ENCODE assay signal across 8 mouse cellular contexts in the genomic region with DNA sequence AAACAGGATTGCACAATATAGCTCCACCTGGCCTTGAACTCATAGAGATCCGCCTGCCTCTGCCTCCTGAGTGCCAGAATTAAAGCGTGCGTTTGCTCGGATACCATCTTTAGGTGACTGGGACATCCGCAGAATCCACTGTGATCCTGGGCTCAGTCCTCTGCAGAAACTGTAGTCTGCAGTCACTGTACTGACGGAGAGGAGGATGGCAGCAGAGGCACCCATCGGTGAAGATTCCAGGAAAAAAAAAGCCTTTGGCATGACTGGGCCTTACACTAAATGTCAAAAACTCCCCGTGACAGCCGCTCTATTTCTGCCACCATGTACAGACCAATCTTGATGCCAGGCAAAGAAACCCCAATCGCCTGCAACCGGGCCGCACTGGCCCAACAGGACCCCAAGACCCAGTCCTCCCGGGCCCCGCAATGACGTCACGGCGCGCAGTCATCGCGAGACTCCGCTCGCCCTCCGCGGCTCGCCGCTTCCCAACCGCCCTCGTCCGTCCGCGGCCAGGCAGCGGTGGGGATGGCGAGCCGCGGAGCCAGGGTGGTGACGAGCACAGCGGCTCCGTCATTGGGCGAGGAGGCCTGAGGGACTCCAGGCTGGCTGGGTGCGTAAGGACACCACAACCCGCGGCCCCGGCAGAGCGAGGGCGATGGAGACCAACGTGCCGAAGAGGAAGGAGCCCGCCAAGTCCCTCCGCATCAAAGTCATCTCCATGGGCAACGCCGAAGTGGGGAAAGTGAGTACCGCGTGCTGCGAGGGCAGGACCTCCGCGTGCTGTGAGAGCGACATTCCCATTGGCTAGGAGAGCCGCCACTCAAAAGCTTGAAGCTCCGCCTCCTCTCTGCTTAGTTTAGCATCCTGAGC. TPM values are rescaled to one million over a fixed set of nuclear protein-coding genes. Genes with fewer than 3 reads are reported as not detected.
DNase-seq lines count a peak whose midpoint lies in the region; ATAC-seq and TF ChIP-seq lines count a peak whose summit lies in the region.

A gene (plus strand): TSS at position 452 of the 870 bp plus-strand sequence.

- H3K4me3 ChIP-seq in E14TG2a.4 (replicated peaks; ENCODE audit: low read length): peak within 1 kb of the TSS; percentile 85
- peak within 1 kb of the TSS; percentile 55 for H3K4me3 ChIP-seq in forebrain, embryonic 12.5 days (replicated peaks)
- peak within 1 kb of the TSS; percentile 48 for H3K4me3 ChIP-seq in heart, postnatal 0 days (ENCODE audit: low read depth, low read length)
- H3K4me3 ChIP-seq in liver, embryonic 16.5 days (ENCODE audit: low read depth, low read length): peak within 1 kb of the TSS; percentile 69
- peak within 1 kb of the TSS; percentile 58 for H3K4me3 ChIP-seq in neural tube, embryonic 13.5 days
- peak within 1 kb of the TSS; percentile 87 for H3K4me3 ChIP-seq in testis, adult 2 months (ENCODE audit: control insufficient read depth, low read depth, low read length)

- TF ChIP-seq EP300 in heart, postnatal 0 days (IDR thresholded peaks at IDR 0.05; ENCODE audit: low read depth): peak; percentile 85

- peak; percentile 94 for DNase-seq in c-Kit-positive CD71-positive TER-119-positive erythroid progenitor cells, embryonic 14.5 days (ENCODE audit: low spot score)
- peak; percentile 93 for DNase-seq in heart, postnatal 0 days (ENCODE audit: low spot score)
- peak; percentile 97 for DNase-seq in kidney, postnatal 4 days

- ATAC-seq in forebrain, embryonic 12.5 days (ENCODE audit: low FRiP score): peak; percentile 97
- peak; percentile 97 for ATAC-seq in heart, postnatal 0 days (ENCODE audit: insufficient read depth, low read depth)
- ATAC-seq in liver, embryonic 16.5 days (ENCODE audit: low read depth): peak; percentile 93
- ATAC-seq in neural tube, embryonic 13.5 days (ENCODE audit: low read depth): peak; percentile 97

- H3K27ac ChIP-seq in forebrain, embryonic 12.5 days: peak within 1 kb of the TSS; percentile 96
- H3K27ac ChIP-seq in heart, postnatal 0 days (ENCODE audit: low read depth): peak within 1 kb of the TSS; percentile 90
- H3K27ac ChIP-seq in liver, embryonic 16.5 days (ENCODE audit: low read length): peak within 1 kb of the TSS; percentile 88
- peak within 1 kb of the TSS; percentile 97 for H3K27ac ChIP-seq in neural tube, embryonic 13.5 days (replicated peaks)
- peak within 1 kb of the TSS; percentile 95 for H3K27ac ChIP-seq in testis, adult 2 months (ENCODE audit: control insufficient read depth, insufficient read depth, low read depth, low read length)

- 5% methylated on average over 59 of the region's 59 CpGs for WGBS in forebrain, embryonic 12.5 days
- WGBS in heart, postnatal 0 days: 6% methylated on average over 59 of the region's 59 CpGs
- WGBS in liver, embryonic 16.5 days (ENCODE audit: insufficient replicate concordance): 5% methylated on average over 59 of the region's 59 CpGs
- 4% methylated on average over 59 of the region's 59 CpGs for WGBS in neural tube, embryonic 13.5 days

- TF ChIP-seq POLR2A in testis, adult 2 months (IDR thresholded peaks at IDR 0.05; ENCODE audit: control insufficient read depth, low read depth, low read length): peak; percentile 88

- H3K36me3 ChIP-seq in E14TG2a.4 (ENCODE audit: insufficient read depth, low read length): peaks cover 33% of the 10 kb centered on the region
- H3K36me3 ChIP-seq in forebrain, embryonic 12.5 days (replicated peaks): peaks cover 19% of the 10 kb centered on the region
- H3K36me3 ChIP-seq in heart, postnatal 0 days (replicated peaks; ENCODE audit: control insufficient read depth, insufficient read depth, low read length): peaks cover 14% of the 10 kb centered on the region; the same call in 1 of the 2 replicates
- H3K36me3 ChIP-seq in liver, embryonic 16.5 days (ENCODE audit: control insufficient read depth, insufficient read depth): no peaks in the 10 kb centered on the region
- peaks cover 16% of the 10 kb centered on the region for H3K36me3 ChIP-seq in neural tube, embryonic 13.5 days
- peaks cover 2% of the 10 kb centered on the region for H3K36me3 ChIP-seq in testis, adult 2 months (ENCODE audit: control insufficient read depth, insufficient read depth, low read length)

- peaks cover 34% of the 10 kb centered on the region for H3K4me1 ChIP-seq in E14TG2a.4 (replicated peaks; ENCODE audit: low read depth, low read length)
- peaks cover 9% of the 10 kb centered on the region for H3K4me1 ChIP-seq in forebrain, embryonic 12.5 days
- H3K4me1 ChIP-seq in heart, postnatal 0 days (ENCODE audit: control insufficient read depth, insufficient read depth): no peaks in the 10 kb centered on the region
- H3K4me1 ChIP-seq in liver, embryonic 16.5 days (ENCODE audit: control insufficient read depth, low read depth, low read length): peaks cover 6% of the 10 kb centered on the region
- peaks cover 19% of the 10 kb centered on the region for H3K4me1 ChIP-seq in neural tube, embryonic 13.5 days (replicated peaks)
- peaks cover 3% of the 10 kb centered on the region; the same call in 1 of the 2 replicates for H3K4me1 ChIP-seq in testis, adult 2 months (ENCODE audit: control insufficient read depth, insufficient read depth, low read length)

- H3K9ac ChIP-seq in forebrain, embryonic 12.5 days: peak within 1 kb of the TSS; percentile 67
- peak within 1 kb of the TSS; percentile 36 for H3K9ac ChIP-seq in heart, postnatal 0 days (replicated peaks; ENCODE audit: low read depth, low read length)
- H3K9ac ChIP-seq in liver, embryonic 16.5 days (ENCODE audit: low read depth, low read length): peak within 1 kb of the TSS; percentile 65
- peak within 1 kb of the TSS; percentile 83 for H3K9ac ChIP-seq in neural tube, embryonic 13.5 days

- peak within 1 kb of the TSS; percentile 58 for H3K4me2 ChIP-seq in forebrain, embryonic 12.5 days
- H3K4me2 ChIP-seq in heart, postnatal 0 days (ENCODE audit: low read depth, low read length): peak within 1 kb of the TSS; percentile 67
- H3K4me2 ChIP-seq in liver, embryonic 16.5 days (ENCODE audit: low read depth, low read length): peak within 1 kb of the TSS; percentile 96
- peak within 1 kb of the TSS; percentile 60 for H3K4me2 ChIP-seq in neural tube, embryonic 13.5 days

- no peaks in the 10 kb centered on the region for H3K27me3 ChIP-seq in E14TG2a.4 (ENCODE audit: insufficient read depth, low read length)
- no peaks in the 10 kb centered on the region for H3K27me3 ChIP-seq in forebrain, embryonic 12.5 days
- H3K27me3 ChIP-seq in heart, postnatal 0 days (ENCODE audit: control insufficient read depth, insufficient read depth, low read length): no peaks in the 10 kb centered on the region
- H3K27me3 ChIP-seq in liver, embryonic 16.5 days (ENCODE audit: control insufficient read depth, insufficient read depth, low read depth, low read length): no peaks in the 10 kb centered on the region; the same call in 1 of the 2 replicates
- no peaks in the 10 kb centered on the region for H3K27me3 ChIP-seq in neural tube, embryonic 13.5 days
- no peaks in the 10 kb centered on the region for H3K27me3 ChIP-seq in testis, adult 2 months (ENCODE audit: control insufficient read depth, insufficient read depth, low read length)

- TF ChIP-seq CTCF in E14TG2a.4 (conservative IDR thresholded peaks at IDR 0.05; ENCODE audit: low read length): no peak
- no peak for TF ChIP-seq CTCF in heart, postnatal 0 days (IDR thresholded peaks at IDR 0.05; ENCODE audit: low read depth)
- TF ChIP-seq CTCF in testis, adult 2 months (IDR thresholded peaks at IDR 0.05; ENCODE audit: control insufficient read depth, insufficient read depth, insufficient replicate concordance, low read depth, low read length): no peak

- H3K9me3 ChIP-seq in E14TG2a.4 (ENCODE audit: low read length): no peaks in the 10 kb centered on the region
- no peaks in the 10 kb centered on the region for H3K9me3 ChIP-seq in forebrain, embryonic 12.5 days
- H3K9me3 ChIP-seq in heart, postnatal 0 days (replicated peaks; ENCODE audit: control insufficient read depth, low read length): no peaks in the 10 kb centered on the region
- H3K9me3 ChIP-seq in liver, embryonic 16.5 days (replicated peaks; ENCODE audit: control insufficient read depth, low read length): no peaks in the 10 kb centered on the region
- no peaks in the 10 kb centered on the region for H3K9me3 ChIP-seq in neural tube, embryonic 13.5 days

RNA-seq across cellular contexts. Expression of the gene that starts here (rescaled TPM):
- 11.3 and 13.3 TPM in 2 replicates for polyA plus RNA-seq in forebrain, embryonic 12.5 days (2016; fragmentation: Nextera tagmentation; extraction: Ambion mirVana)
- total RNA-seq in heart, postnatal 0 days (2014; rRNA removed; ENCODE audit: low replicate concordance): 12.6 and 15.9 TPM in 2 replicates
- polyA plus RNA-seq in heart, postnatal 0 days (2015; fragmentation: Nextera tagmentation; extraction: Ambion mirVana): 3.4 and 3.6 TPM in 2 replicates
- polyA plus RNA-seq in liver, embryonic 16.5 days (2015; fragmentation: Nextera tagmentation; extraction: Ambion mirVana): 0.94 and 1.2 TPM in 2 replicates
- 13.1 and 13.7 TPM in 2 replicates for polyA plus RNA-seq in neural tube, embryonic 13.5 days (2015; fragmentation: Nextera tagmentation; extraction: Ambion mirVana)
- polyA plus RNA-seq in testis, adult 2 months (2012; rRNA removed): 97.8 and 99.1 TPM in 2 replicates

Comparison
In these comparisons a context has a peak if more than half of its experiments do, and no peak if none do; other contexts are left out.
1. Peak in every context shown above with its lines: DNase-seq, ATAC-seq, H3K4me3 ChIP-seq and H3K27ac ChIP-seq.